Mouse (Mus musculus) forelimb bud, embryonic 11.5 days (tissue): ENCODE measurements around the gene Ndufab1.

Experiments
- DNase-seq: peaks from one replicate; pipeline ENCODE4 v3.0.0-alpha.2; 2012; ENCODE audit warnings: low read depth, low spot score

Gene Ndufab1

DNA sequence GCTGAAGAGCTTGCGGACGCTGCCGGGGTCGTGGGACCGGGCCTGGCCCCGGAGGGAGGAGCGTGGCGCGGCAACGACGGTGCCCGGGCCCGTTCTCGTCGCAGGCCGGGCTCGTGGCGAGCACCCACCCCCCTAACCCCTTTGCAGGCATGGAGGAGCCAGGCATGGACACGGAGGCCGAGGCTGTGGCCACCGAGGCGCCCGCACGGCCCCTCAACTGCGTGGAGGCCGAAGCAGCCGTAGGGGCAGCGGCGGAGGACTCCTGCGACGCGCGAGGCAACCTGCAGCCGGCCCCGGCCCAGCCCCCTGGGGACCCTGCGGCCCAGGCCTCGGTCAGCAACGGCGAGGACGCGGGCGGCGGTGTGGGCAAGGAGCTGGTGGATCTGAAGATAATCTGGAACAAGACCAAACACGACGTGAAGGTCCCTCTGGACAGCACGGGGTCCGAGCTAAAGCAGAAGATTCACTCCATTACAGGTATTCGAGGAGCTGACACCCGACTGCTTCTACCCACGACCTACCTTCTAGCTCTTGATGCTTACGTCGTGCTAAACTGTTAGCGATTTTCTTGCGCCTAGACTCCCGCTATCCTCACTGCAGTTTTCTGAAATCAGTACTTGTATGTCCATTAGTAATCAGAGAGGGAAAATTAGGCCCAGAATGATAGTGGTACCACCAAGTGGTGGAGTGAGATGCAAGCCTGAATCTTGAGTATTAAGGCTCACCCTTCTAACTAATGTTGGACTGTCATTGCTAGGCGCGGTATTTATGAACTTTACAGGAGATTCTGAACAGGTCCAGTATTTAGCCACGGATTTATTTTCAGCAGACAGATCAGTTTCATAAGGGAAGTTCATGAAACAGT lies 33.9 kb downstream of the Ndufab1 start:
- peak; percentile 3 for DNase-seq

GRCm38 (mm10) chr7:122066945-122067516 lies 34.7 kb downstream of the Ndufab1 start, which contains the start of the genes Ubfd1 and Ears2:
Gene Ubfd1, plus strand, starts transcription at chr7:122067175.
Gene Ears2, minus strand, starts transcription at chr7:122067263.
- DNase-seq = peak; percentile 98

DNA sequence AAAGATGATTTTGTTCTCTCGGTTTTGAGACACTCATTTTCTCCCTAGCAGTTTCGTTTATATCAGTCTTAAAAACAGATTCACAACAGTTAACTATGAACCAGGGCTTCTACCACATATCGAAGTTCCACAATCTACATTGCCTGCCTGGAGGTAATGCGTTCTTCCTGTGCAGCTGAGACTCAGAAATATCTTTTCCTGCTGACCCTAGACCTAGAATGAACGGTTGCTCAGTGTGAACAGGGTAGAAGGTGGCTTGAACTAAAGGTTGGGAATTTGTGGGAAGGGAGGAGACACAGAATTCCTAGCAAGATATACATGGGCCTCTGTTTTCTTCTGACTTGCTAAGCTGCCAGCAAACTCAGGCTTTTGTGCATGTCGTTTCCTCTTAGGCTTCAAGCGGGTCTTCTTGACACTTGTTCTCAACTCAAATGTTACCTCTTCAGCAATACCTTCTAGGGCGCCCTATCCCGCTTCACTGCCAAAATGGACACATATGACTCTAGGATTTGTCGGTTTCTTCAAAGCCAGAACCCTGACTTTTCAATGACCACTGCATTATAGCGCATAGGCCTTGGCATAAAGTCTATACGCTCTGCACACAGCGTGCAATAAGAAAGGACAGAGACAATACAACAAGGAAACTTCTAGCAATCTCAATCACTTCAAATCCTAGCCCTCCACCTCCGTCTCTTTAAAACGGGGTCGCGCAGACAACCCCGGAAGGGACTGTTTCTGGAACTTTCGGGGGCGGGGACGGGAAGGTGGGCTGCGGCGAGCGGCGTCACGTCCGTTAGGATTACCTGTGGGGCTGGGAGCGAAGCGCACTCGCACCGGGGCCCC lies 35.4 kb downstream of the Ndufab1 start:
- no peak for DNase-seq

DNA sequence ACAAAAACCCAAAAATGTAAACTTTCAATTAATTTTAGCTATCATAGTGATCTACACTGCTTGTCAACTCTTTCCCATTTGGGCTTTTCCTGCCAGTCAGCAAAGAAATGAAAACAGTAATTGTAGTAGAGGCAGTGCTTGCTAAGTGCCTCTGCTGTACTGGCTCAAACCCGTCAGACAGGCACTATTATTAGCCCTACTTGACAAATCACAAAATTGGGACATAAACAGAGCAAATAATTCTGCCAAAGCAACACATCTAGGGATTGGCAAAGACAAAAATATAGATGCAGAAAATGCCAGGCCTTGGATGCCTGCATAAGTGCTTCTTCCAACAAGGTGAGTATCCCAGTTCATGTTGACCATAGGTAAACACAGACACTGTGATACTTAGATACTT lies 36.0 kb downstream of the Ndufab1 start:
- no peak for DNase-seq

DNA sequence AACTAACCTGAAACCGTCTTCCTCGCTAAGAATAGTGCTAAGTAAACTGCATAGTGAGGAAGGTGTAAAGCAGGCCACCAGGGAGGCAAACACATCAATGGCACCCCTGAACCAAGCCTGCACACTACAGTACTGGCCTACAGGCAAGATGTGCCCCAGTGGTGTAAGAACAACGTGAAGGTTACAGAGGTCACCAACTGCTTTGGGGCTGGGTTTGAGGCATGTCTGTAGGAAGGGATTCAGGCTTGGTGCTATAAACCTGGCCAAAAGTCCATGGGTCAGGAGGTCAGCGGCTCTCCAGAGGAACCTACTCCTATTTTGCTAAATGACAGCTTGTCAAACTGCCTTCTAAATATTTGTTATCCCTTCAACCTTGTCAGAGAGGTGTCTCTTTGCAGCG lies 45.1 kb downstream of the Ndufab1 start:
- no peak for DNase-seq

DNA sequence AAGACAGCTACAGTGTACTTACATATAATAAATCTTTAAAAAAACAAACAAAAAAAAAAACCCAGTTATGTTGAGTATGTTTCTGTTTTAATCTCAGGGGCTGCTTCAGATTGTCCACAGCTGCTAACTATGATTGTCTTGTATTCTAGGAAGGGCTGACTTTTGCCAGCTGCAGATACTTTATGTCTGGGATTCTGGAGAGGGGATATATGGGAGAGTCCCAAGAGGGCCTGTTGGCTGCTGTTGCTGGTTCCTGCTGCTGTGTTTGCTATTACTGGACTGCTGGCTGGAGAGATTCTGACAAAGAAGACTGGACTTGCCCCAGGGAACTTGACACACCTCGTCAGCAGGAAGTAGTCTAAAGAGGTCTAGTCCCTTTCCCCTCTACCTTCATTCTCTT lies 50.9 kb downstream of the Ndufab1 start:
- DNase-seq = no peak

DNA sequence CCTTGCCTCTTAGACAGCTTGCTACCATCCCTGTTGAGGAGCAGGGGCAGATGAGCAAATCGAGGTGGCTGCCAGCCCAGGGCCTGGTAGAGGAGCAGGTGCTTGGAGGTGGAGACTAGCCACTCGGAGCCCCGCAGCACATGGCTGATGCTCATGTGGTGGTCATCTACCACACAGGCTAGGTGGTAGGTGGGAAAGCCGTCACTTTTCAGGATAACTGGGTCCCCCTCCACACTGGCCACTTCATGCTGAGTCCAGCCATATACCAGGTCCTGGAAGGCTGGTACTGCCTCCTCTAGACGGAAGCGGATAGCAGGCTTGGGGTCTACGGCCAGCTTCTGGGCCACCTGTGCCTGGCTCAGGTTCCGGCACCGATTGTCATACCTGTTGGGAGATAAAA lies 53.5 kb downstream of the Ndufab1 start:
- DNase-seq = no peak

DNA sequence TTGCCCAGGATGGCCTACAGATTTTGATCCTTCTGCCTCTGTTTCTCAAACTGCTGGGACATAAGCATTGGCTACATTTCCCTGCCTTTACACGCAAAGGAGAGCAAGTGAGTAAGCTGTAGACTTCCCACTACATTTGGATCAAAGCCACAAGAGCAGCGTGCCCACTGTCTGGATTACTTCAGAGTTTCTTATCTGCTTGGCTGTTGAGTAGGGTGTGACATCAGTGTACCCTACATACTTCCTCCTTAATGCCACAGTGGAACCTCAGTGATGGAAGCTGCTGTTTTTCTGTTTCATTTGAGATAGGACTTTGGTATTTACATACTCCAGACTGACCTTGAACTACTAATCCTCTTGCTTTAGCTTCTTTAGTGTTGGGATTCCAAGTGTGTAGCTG lies 54.9 kb downstream of the Ndufab1 start:
- no peak for DNase-seq

DNA sequence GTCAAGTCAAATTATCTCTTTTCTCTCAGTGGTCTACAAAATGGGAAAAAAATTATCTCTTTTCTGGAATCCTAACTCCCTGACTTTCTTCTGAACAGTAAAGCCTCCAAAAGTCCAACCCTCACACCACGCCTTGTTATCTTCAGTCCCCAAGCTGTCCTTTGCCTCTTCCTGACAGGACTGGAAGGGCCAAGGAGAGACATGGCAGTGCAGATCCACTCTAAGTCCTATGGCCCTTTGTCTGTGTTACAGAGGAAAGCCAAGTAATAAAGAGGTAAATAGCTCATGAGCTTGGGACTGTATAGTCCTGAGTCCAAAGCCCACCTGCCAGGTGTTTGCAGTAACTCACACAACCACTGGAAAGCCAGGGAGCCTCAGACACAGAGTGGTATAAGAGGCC lies 56.0 kb downstream of the Ndufab1 start:
- no peak for DNase-seq

- no peak for DNase-seq
Observed at GRCm38 (mm10) chr7:122045181-122045634, 56.5 kb downstream of the Ndufab1 start.

DNA sequence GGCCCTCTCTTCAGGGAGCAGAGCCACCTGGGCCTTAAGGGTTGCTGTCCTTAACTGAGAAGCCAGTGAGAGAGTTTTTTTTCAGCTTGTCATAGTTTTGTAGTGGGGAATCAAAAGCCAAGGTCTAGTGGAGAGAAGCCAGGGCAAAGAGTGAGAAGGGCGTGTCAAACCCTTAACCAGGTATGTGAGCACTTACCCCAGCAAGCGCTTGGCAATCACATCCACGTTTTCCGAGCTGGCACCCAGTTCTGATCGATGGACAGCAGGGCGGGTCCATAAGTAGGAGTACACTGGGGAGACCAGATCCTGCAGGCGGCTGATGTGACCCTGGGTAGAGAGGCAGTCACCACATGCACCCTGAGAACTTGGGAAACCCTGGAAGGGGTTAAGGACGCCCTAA lies 57.6 kb downstream of the Ndufab1 start:
- no peak for DNase-seq
